Mouse (Mus musculus): ENCODE data around the gene Liph. TPM values are rescaled to one million over a fixed set of nuclear protein-coding genes. Genes with fewer than 3 reads are reported as not detected.
"Not testable (repeated sequence)": the region's sequence is repeated elsewhere in the genome, so short reads cannot be mapped to it uniquely, and the experiment has no call there.

The Liph gene
- polyA plus RNA-seq, 1 experiment from 2014 or later: 4.6 TPM

- Histone ChIP-seq H3K9me3 (ENCODE audit: control insufficient read depth, low read depth, low read length) (no peaks in the 10 kb centered on the region), H3K36me3 (ENCODE audit: control insufficient read depth, insufficient read depth, low read length) (no peaks in the 10 kb centered on the region), H3K27ac (ENCODE audit: low read length) (no peak overlapping the region), H3K4me2 (replicated peaks; ENCODE audit: low read depth, low read length) (no peak overlapping the region), H3K4me1 (ENCODE audit: control insufficient read depth, insufficient read depth, low read length) (no peaks in the 10 kb centered on the region), H3K9ac (replicated peaks; ENCODE audit: low read depth, low read length) (no peak overlapping the region), H3K4me3 (ENCODE audit: low read depth, low read length) (no peak overlapping the region), H3K27me3 (ENCODE audit: control insufficient read depth, insufficient read depth, low read length) (no peaks in the 10 kb centered on the region)
- WGBS: 35% methylated on average over 3 of the region's 3 CpGs
- ATAC-seq (ENCODE audit: insufficient number of reproducible peaks, insufficient read depth, low FRiP score, low read depth): 0 out of 2 replicates have a peak, but pooled peaks have one; percentile 23
Measured at GRCm38 (mm10) chr16:22001606-22002005, 6.1 kb upstream of the Liph start.

GRCm38 (mm10) chr16:22001172-22001571 is 5.7 kb upstream of the Liph start:
- no peak overlapping the region for H3K4me3 ChIP-seq (ENCODE audit: low read depth, low read length)
- 0 out of 2 replicates have a peak, but pooled peaks cover under 1% of the 10 kb centered on the region for H3K4me1 ChIP-seq (ENCODE audit: control insufficient read depth, insufficient read depth, low read length)
- ATAC-seq (ENCODE audit: insufficient number of reproducible peaks, insufficient read depth, low FRiP score, low read depth): no peak
- no peak overlapping the region for H3K9ac ChIP-seq (replicated peaks; ENCODE audit: low read depth, low read length)
- 0 out of 2 replicates have a peak overlapping the region, but pooled peaks have one; percentile 27 for H3K27ac ChIP-seq (ENCODE audit: low read length)
- H3K4me2 ChIP-seq (replicated peaks; ENCODE audit: low read depth, low read length): no peak overlapping the region
- H3K9me3 ChIP-seq (ENCODE audit: control insufficient read depth, low read depth, low read length): no peaks in the 10 kb centered on the region
- no peaks in the 10 kb centered on the region for H3K27me3 ChIP-seq (ENCODE audit: control insufficient read depth, insufficient read depth, low read length)
- WGBS: 58% methylated on average over 4 of the region's 4 CpGs
- H3K36me3 ChIP-seq (ENCODE audit: control insufficient read depth, insufficient read depth, low read length): no peaks in the 10 kb centered on the region

GRCm38 (mm10) chr16:21999941-22000690 is 4.7 kb upstream of the Liph start:
- Histone ChIP-seq H3K4me1 (ENCODE audit: control insufficient read depth, insufficient read depth, low read length) (peaks cover 6% of the 10 kb centered on the region; the same call in 1 of the 2 replicates), H3K36me3 (ENCODE audit: control insufficient read depth, insufficient read depth, low read length) (no peaks in the 10 kb centered on the region), H3K27me3 (ENCODE audit: control insufficient read depth, insufficient read depth, low read length) (no peaks in the 10 kb centered on the region), H3K4me3 (ENCODE audit: low read depth, low read length) (no peak overlapping the region), H3K27ac (ENCODE audit: low read length) (peak overlapping the region; percentile 3; the same call in 1 of the 2 replicates), H3K9me3 (ENCODE audit: control insufficient read depth, low read depth, low read length) (no peaks in the 10 kb centered on the region), H3K9ac (replicated peaks; ENCODE audit: low read depth, low read length) (no peak overlapping the region), H3K4me2 (replicated peaks; ENCODE audit: low read depth, low read length) (no peak overlapping the region)
- no peak for ATAC-seq (ENCODE audit: insufficient number of reproducible peaks, insufficient read depth, low FRiP score, low read depth)
- WGBS: 73% methylated on average over 4 of the region's 4 CpGs

- Histone ChIP-seq H3K4me1 (ENCODE audit: control insufficient read depth, insufficient read depth, low read length) (peaks cover 6% of the 10 kb centered on the region; the same call in 1 of the 2 replicates), H3K4me2 (replicated peaks; ENCODE audit: low read depth, low read length) (no peak overlapping the region), H3K9me3 (ENCODE audit: control insufficient read depth, low read depth, low read length) (no peaks in the 10 kb centered on the region), H3K4me3 (ENCODE audit: low read depth, low read length) (no peak overlapping the region), H3K27ac (ENCODE audit: low read length) (peak overlapping the region; percentile 87; the same call in 1 of the 2 replicates), H3K36me3 (ENCODE audit: control insufficient read depth, insufficient read depth, low read length) (no peaks in the 10 kb centered on the region), H3K9ac (replicated peaks; ENCODE audit: low read depth, low read length) (no peak overlapping the region), H3K27me3 (ENCODE audit: control insufficient read depth, insufficient read depth, low read length) (no peaks in the 10 kb centered on the region)
- 73% methylated on average over 5 of the region's 5 CpGs for WGBS
- ATAC-seq (ENCODE audit: insufficient number of reproducible peaks, insufficient read depth, low FRiP score, low read depth): no peak
Measured at GRCm38 (mm10) chr16:21998061-21998460, 2.6 kb upstream of the Liph start.

- Histone ChIP-seq H3K9me3 (ENCODE audit: control insufficient read depth, low read depth, low read length) (no peaks in the 10 kb centered on the region), H3K9ac (replicated peaks; ENCODE audit: low read depth, low read length) (no peak overlapping the region), H3K4me1 (ENCODE audit: control insufficient read depth, insufficient read depth, low read length) (peaks cover 6% of the 10 kb centered on the region; the same call in 1 of the 2 replicates), H3K4me3 (ENCODE audit: low read depth, low read length) (no peak overlapping the region), H3K27me3 (ENCODE audit: control insufficient read depth, insufficient read depth, low read length) (no peaks in the 10 kb centered on the region), H3K4me2 (replicated peaks; ENCODE audit: low read depth, low read length) (0 out of 2 replicates have a peak overlapping the region, but pooled peaks have one; percentile 5), H3K36me3 (ENCODE audit: control insufficient read depth, insufficient read depth, low read length) (no peaks in the 10 kb centered on the region), H3K27ac (ENCODE audit: low read length) (peak overlapping the region; percentile 87)
- ATAC-seq (ENCODE audit: insufficient number of reproducible peaks, insufficient read depth, low FRiP score, low read depth): peak; percentile 87
- 25% methylated on average over 5 of the region's 5 CpGs for WGBS
Measured at GRCm38 (mm10) chr16:21996881-21997641, 1.6 kb upstream of the Liph start.

GRCm38 (mm10) chr16:21996402-21996801 is 939 bp upstream of the Liph start:
- 24% methylated on average over 4 of the region's 4 CpGs for WGBS

GRCm38 (mm10) chr16:21991774-21992173 is 3.7 kb downstream of the Liph start:
- 76% methylated on average over 2 of the region's 2 CpGs for WGBS
- H3K4me2 ChIP-seq (replicated peaks; ENCODE audit: low read depth, low read length): no peak overlapping the region
- H3K27ac ChIP-seq (ENCODE audit: low read length): no peak overlapping the region
- peaks cover 6% of the 10 kb centered on the region; the same call in 1 of the 2 replicates for H3K4me1 ChIP-seq (ENCODE audit: control insufficient read depth, insufficient read depth, low read length)
- no peak for ATAC-seq (ENCODE audit: insufficient number of reproducible peaks, insufficient read depth, low FRiP score, low read depth)
- H3K9me3 ChIP-seq (ENCODE audit: control insufficient read depth, low read depth, low read length): no peaks in the 10 kb centered on the region
- H3K36me3 ChIP-seq (ENCODE audit: control insufficient read depth, insufficient read depth, low read length): no peaks in the 10 kb centered on the region
- no peak overlapping the region for H3K4me3 ChIP-seq (ENCODE audit: low read depth, low read length)
- H3K27me3 ChIP-seq (ENCODE audit: control insufficient read depth, insufficient read depth, low read length): no peaks in the 10 kb centered on the region
- no peak overlapping the region for H3K9ac ChIP-seq (replicated peaks; ENCODE audit: low read depth, low read length)

More at GRCm38 (mm10) chr16:21996402-21996801, 939 bp upstream of the Liph start:
- Histone ChIP-seq H3K9ac (replicated peaks; ENCODE audit: low read depth, low read length) (no peak overlapping the region), H3K9me3 (ENCODE audit: control insufficient read depth, low read depth, low read length) (no peaks in the 10 kb centered on the region), H3K36me3 (ENCODE audit: control insufficient read depth, insufficient read depth, low read length) (no peaks in the 10 kb centered on the region), H3K27ac (ENCODE audit: low read length) (peak overlapping the region; percentile 87), H3K27me3 (ENCODE audit: control insufficient read depth, insufficient read depth, low read length) (no peaks in the 10 kb centered on the region), H3K4me2 (replicated peaks; ENCODE audit: low read depth, low read length) (no peak overlapping the region), H3K4me3 (ENCODE audit: low read depth, low read length) (no peak overlapping the region), H3K4me1 (ENCODE audit: control insufficient read depth, insufficient read depth, low read length) (peaks cover 6% of the 10 kb centered on the region; the same call in 1 of the 2 replicates)
- ATAC-seq (ENCODE audit: insufficient number of reproducible peaks, insufficient read depth, low FRiP score, low read depth): no peak

- not testable (repeated sequence) for H3K27me3 ChIP-seq (ENCODE audit: control insufficient read depth, insufficient read depth, low read length); H3K36me3 ChIP-seq (ENCODE audit: control insufficient read depth, insufficient read depth, low read length); H3K4me2 ChIP-seq (replicated peaks; ENCODE audit: low read depth, low read length); H3K4me3 ChIP-seq (ENCODE audit: low read depth, low read length); H3K27ac ChIP-seq (ENCODE audit: low read length); H3K9ac ChIP-seq (replicated peaks; ENCODE audit: low read depth, low read length); H3K4me1 ChIP-seq (ENCODE audit: control insufficient read depth, insufficient read depth, low read length); H3K9me3 ChIP-seq (ENCODE audit: control insufficient read depth, low read depth, low read length); ATAC-seq (ENCODE audit: insufficient number of reproducible peaks, insufficient read depth, low FRiP score, low read depth)
Measured at GRCm38 (mm10) chr16:21990893-21991292, 4.6 kb downstream of the Liph start.
